ENCODE assay signal across 17 mouse cellular contexts in the genomic region with DNA sequence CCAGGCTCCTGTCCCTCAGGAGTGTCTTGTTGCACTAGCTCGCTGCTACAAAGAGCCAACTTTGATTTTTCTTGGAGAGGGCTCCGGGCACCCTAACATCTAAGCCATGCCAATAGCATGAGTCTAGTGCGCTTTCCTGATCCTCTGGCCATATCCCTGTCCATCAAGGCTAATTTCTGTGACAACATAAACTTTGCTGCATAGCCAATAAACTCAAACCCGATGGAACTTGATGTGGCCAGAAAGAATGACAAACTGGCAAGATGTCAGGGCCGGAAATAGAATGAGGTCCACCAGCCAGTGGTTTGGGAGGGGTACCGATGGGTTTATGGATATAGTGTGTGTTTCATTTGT.
"Had no signal": no experiment of that assay in that cellular context is flagged by ENCODE, and none has a peak within 500 bp of the region (broad histone marks: within the 10 kb centered on the region; RNA-seq: fewer than 3 reads in every experiment).

No protein-coding gene starts in this region.

- H3K9ac ChIP-seq: liver, embryonic 14.5 days; liver, postnatal 0 days; lung, embryonic 14.5 days; midbrain, embryonic 12.5 days; midbrain, embryonic 15.5 days; neural tube, embryonic 13.5 days had no signal

- H3K4me3 ChIP-seq: layer of hippocampus, adult 2 months; midbrain, embryonic 12.5 days; midbrain, embryonic 15.5 days; neural tube, embryonic 13.5 days had no signal

- H3K4me2 ChIP-seq: liver, embryonic 11.5 days; lung, embryonic 14.5 days; midbrain, embryonic 12.5 days; midbrain, embryonic 15.5 days; neural tube, embryonic 13.5 days had no signal

- H3K9me3 ChIP-seq: midbrain, embryonic 12.5 days; midbrain, embryonic 15.5 days; neural tube, embryonic 13.5 days had no signal

- H3K36me3 ChIP-seq: midbrain, embryonic 12.5 days; midbrain, embryonic 15.5 days; neural tube, embryonic 13.5 days had no signal

- H3K27ac ChIP-seq: kidney, postnatal 0 days; layer of hippocampus, adult 2 months; liver, embryonic 14.5 days; macrophage; midbrain, embryonic 12.5 days; midbrain, embryonic 15.5 days; neural tube, embryonic 13.5 days; stomach, postnatal 0 days had no signal

- ATAC-seq: liver, postnatal 0 days; lung, postnatal 0 days; midbrain, embryonic 15.5 days had no signal

- H3K4me1 ChIP-seq: midbrain, embryonic 15.5 days had no signal

- DNase-seq: kidney, adult 2 months; kidney, postnatal 25 days; liver, postnatal 0 days; lung, embryonic 14.5 days; thymus, adult 2 months; thymus, postnatal 14 days; thymus, postnatal 4 days had no signal

- H3K27me3 ChIP-seq: midbrain, embryonic 12.5 days; midbrain, embryonic 15.5 days; neural tube, embryonic 13.5 days had no signal
